Comparison of ENCODE assay signal across 12 mouse cellular contexts in genomic region chr2:27077655-27078244, GRCm38 (mm10). TPM values are rescaled to one million over a fixed set of nuclear protein-coding genes. Genes with fewer than 3 reads are reported as not detected.
DNase-seq lines count a peak whose midpoint lies in the region; ATAC-seq and TF ChIP-seq lines count a peak whose summit lies in the region.
"Had no signal": no experiment of that assay in that cellular context is flagged by ENCODE, and none has a peak within 500 bp of the region (broad histone marks: within the 10 kb centered on the region; RNA-seq: fewer than 3 reads in every experiment).

No protein-coding gene starts in this region.

- WGBS in lung, postnatal 0 days: 53% methylated on average over 10 of the region's 10 CpGs

- H3K27me3 ChIP-seq in lung, postnatal 0 days (replicated peaks; ENCODE audit: insufficient read depth, low read length): no peaks in the 10 kb centered on the region
- H3K27me3 ChIP-seq: neural tube, embryonic 13.5 days had no signal

- no peak overlapping the region for H3K27ac ChIP-seq in gastrocnemius, adult 2 months
- peak overlapping the region; percentile 79; the same call in 1 of the 2 replicates for H3K27ac ChIP-seq in lung, postnatal 0 days (ENCODE audit: low read length)
- H3K27ac ChIP-seq: embryonic facial prominence, embryonic 12.5 days; limb, embryonic 15.5 days had no signal

- H3K4me2 ChIP-seq in lung, postnatal 0 days (replicated peaks; ENCODE audit: low read depth, low read length): no peak overlapping the region
- H3K4me2 ChIP-seq: embryonic facial prominence, embryonic 12.5 days; limb, embryonic 15.5 days; neural tube, embryonic 13.5 days had no signal

- no peak overlapping the region for H3K9ac ChIP-seq in lung, postnatal 0 days (replicated peaks; ENCODE audit: low read depth)
- H3K9ac ChIP-seq: embryonic facial prominence, embryonic 12.5 days; limb, embryonic 15.5 days had no signal

- H3K4me1 ChIP-seq in lung, postnatal 0 days (ENCODE audit: insufficient read depth, low read depth, low read length): peaks cover 22% of the 10 kb centered on the region; the same call in 1 of the 2 replicates

- no peak for TF ChIP-seq EP300 in lung, postnatal 0 days (IDR thresholded peaks at IDR 0.05)

- DNase-seq in gastrocnemius, adult 2 months: peak; percentile 43
- DNase-seq in gastrocnemius, postnatal 36 days: no peak
- DNase-seq in lung, postnatal 0 days (ENCODE audit: low spot score): no peak
- no peak for DNase-seq in lung, postnatal 36 days
- peak; percentile 53 to 57 for DNase-seq in heart, postnatal 36 days
- peak; percentile 70 for DNase-seq in thymus, postnatal 4 days

- peak; percentile 16; the same call in 1 of the 2 replicates for TF ChIP-seq CTCF in gastrocnemius, adult 2 months (IDR thresholded peaks at IDR 0.05)
- TF ChIP-seq CTCF in lung, postnatal 0 days (IDR thresholded peaks at IDR 0.05): peak; percentile 57

- H3K9me3 ChIP-seq in lung, postnatal 0 days (ENCODE audit: low read length): no peaks in the 10 kb centered on the region
- H3K9me3 ChIP-seq: embryonic facial prominence, embryonic 12.5 days; limb, embryonic 15.5 days; neural tube, embryonic 13.5 days had no signal

- ATAC-seq in lung, postnatal 0 days: peak; percentile 29
- no peak for ATAC-seq in frontal cortex, adult (ENCODE audit: low TSS enrichment)
- ATAC-seq in inflammation-experienced regulatory T-cells, adult 6 months: no peak

- no peaks in the 10 kb centered on the region for H3K36me3 ChIP-seq in lung, postnatal 0 days (ENCODE audit: insufficient read depth, low read length)
- H3K36me3 ChIP-seq: embryonic facial prominence, embryonic 12.5 days; limb, embryonic 15.5 days; neural tube, embryonic 13.5 days had no signal

- H3K4me3 ChIP-seq in gastrocnemius, adult 2 months: no peak overlapping the region
- no peak overlapping the region for H3K4me3 ChIP-seq in lung, postnatal 0 days (ENCODE audit: low read depth, low read length)
- H3K4me3 ChIP-seq: embryonic facial prominence, embryonic 12.5 days; limb, embryonic 15.5 days; neural tube, embryonic 13.5 days had no signal

- intact Hi-C loops in gastrocnemius, adult 2 months (cut with DNase I): no loop called here
- intact Hi-C loops in gastrocnemius, postnatal 36 days (cut with DNase I): loop anchor here (2.0 kb wide), 1 partner anchor 157 kb away; no protein-coding TSS in a partner anchor
- intact Hi-C loops in heart, postnatal 36 days (cut with DNase I): loop anchor here (2.0 kb wide), 1 partner anchor 33 kb away; no protein-coding TSS in a partner anchor

RNA-seq across cellular contexts. Expression of gene Adamtsl2, which starts 1.4 kb away (rescaled TPM):
- total RNA-seq in gastrocnemius, adult 2 months (2021): 1 to 10 TPM; 2.9 to 9.8 TPM
- total RNA-seq in gastrocnemius, postnatal 36 days (2021): 10 to 100 TPM in 1 of 2 experiments, 1 to 10 TPM in 1; 7.7 to 10.4 TPM
- 50.6 and 52.3 TPM in 2 replicates for polyA plus RNA-seq in lung, postnatal 0 days (2015; fragmentation: Nextera tagmentation; extraction: Ambion mirVana)
- total RNA-seq in heart, postnatal 36 days (2021): 10 to 100 TPM; 20.3 to 21.4 TPM
- polyA plus RNA-seq in inflammation-experienced regulatory T-cells, adult 6 months (2017; shearing (Covaris generic)): not detected
- total RNA-seq: hematopoietic stem cell, adult 5-6 weeks had no signal

RNA-seq across cellular contexts. Expression of gene Mymk, which starts 5.8 kb away (rescaled TPM):
- total RNA-seq in gastrocnemius, adult 2 months (2021): under 1 TPM in 1 of 2 experiments, not detected in 1; 0.36 TPM
- total RNA-seq in gastrocnemius, postnatal 36 days (2021): 1 to 10 TPM; 2.0 to 5.7 TPM
- polyA plus RNA-seq in lung, postnatal 0 days (2015; fragmentation: Nextera tagmentation; extraction: Ambion mirVana): 0.36 and 0.76 TPM in 2 replicates
- not detected for total RNA-seq in heart, postnatal 36 days (2021)
- polyA plus RNA-seq in inflammation-experienced regulatory T-cells, adult 6 months (2017; shearing (Covaris generic)): not detected
- total RNA-seq: hematopoietic stem cell, adult 5-6 weeks had no signal

RNA-seq across cellular contexts. Expression of gene Slc2a6, which starts 50.0 kb away (rescaled TPM):
- total RNA-seq in gastrocnemius, adult 2 months (2021): not detected
- not detected for total RNA-seq in gastrocnemius, postnatal 36 days (2021)
- polyA plus RNA-seq in lung, postnatal 0 days (2015; fragmentation: Nextera tagmentation; extraction: Ambion mirVana): 1.1 and 1.3 TPM in 2 replicates
- total RNA-seq in heart, postnatal 36 days (2021): under 1 TPM in 1 of 2 experiments, not detected in 1; 0.73 TPM
- polyA plus RNA-seq in inflammation-experienced regulatory T-cells, adult 6 months (2017; shearing (Covaris generic)): 1 to 10 TPM; 3.2 to 6.0 (median 3.5) TPM

Comparison
In these comparisons a context has a peak if more than half of its experiments do, and no peak if none do; other contexts are left out.
1. DNase-seq: peak in gastrocnemius, adult 2 months (single experiment), heart, postnatal 36 days (2 of 2) and thymus, postnatal 4 days (single experiment); none in gastrocnemius, postnatal 36 days (0 of 2), lung, postnatal 0 days (single experiment) and lung, postnatal 36 days (single experiment).